Mouse (Mus musculus) liver, embryonic 12.5 days (tissue): ENCODE measurements around the gene Calm3. TPM values are rescaled to one million over a fixed set of nuclear protein-coding genes. Genes with fewer than 3 reads are reported as not detected.

Experiments
- ATAC-seq: fragments of 200-750 bp; cut with Nextera tagmentation; 2 replicates; pipeline ENCODE4 v1.8.0; 2017; ENCODE audit warnings: moderate number of reproducible peaks, mild to moderate bottlenecking, moderate library complexity
- H3K27ac ChIP-seq: fragments of 300-500 bp; sonication (generic); 2 replicates; pipeline ENCODE4 v1.5.1; 2016; ENCODE audit warnings: mild to moderate bottlenecking
- H3K27me3 ChIP-seq: fragments of 300-500 bp; sonication (generic); replicated peaks from 2 replicates; pipeline ENCODE4 v1.6.1; 2016; ENCODE audit warnings: mild to moderate bottlenecking, moderate library complexity
- H3K36me3 ChIP-seq: fragments of 300-500 bp; sonication (generic); 2 replicates; pipeline ENCODE4 v1.6.1; 2016; ENCODE audit warnings: mild to moderate bottlenecking, moderate library complexity
- H3K4me1 ChIP-seq: fragments of 300-500 bp; sonication (generic); 2 replicates; pipeline ENCODE4 v1.6.1; 2016
- H3K4me2 ChIP-seq: fragments of 300-500 bp; sonication (generic); 2 replicates; pipeline ENCODE4 v1.6.1; 2016; ENCODE audit warnings: mild to moderate bottlenecking, moderate library complexity
- H3K4me3 ChIP-seq: fragments of 300-500 bp; sonication (generic); 2 replicates; pipeline ENCODE4 v1.5.1; 2016; ENCODE audit warnings: mild to moderate bottlenecking, moderate library complexity
- H3K9ac ChIP-seq: fragments of 300-500 bp; sonication (generic); 2 replicates; pipeline ENCODE4 v1.6.1; 2016; ENCODE audit warnings: mild to moderate bottlenecking, moderate library complexity
- H3K9me3 ChIP-seq: fragments of 300-500 bp; sonication (generic); replicated peaks from 2 replicates; pipeline ENCODE4 v1.6.1; 2016; ENCODE audit warnings: mild to moderate bottlenecking, moderate library complexity
- WGBS: fragments of 180-500 bp; shearing (Covaris S2); methylation state at CpG from one replicate; pipeline ENCODE4 v1.1.7; 2016; ENCODE audit not compliant: insufficient replicate concordance; 5-methylcytosine and 5-hydroxymethylcytosine counted together
- polyA plus RNA-seq: library from polyadenylated mRNA; unstranded; fragments of >200 nt; fragmentation: Nextera tagmentation; extraction: Ambion mirVana; gene quantifications from 2 replicates; pipeline ENCODE4 v1.2.1, GENCODE M21; 2016

The Calm3 gene
- polyA plus RNA-seq, 1 experiment from 2014 or later = 91.2 TPM

GRCm38 (mm10) chr7:16892352-16892730 is 31.6 kb downstream of the Calm3 start:
- peaks cover 37% of the 10 kb centered on the region for H3K4me1 ChIP-seq
- H3K36me3 ChIP-seq = no peaks in the 10 kb centered on the region
- H3K27me3 ChIP-seq = peaks cover 87% of the 10 kb centered on the region
- no peak overlapping the region for H3K9ac ChIP-seq
- 38% methylated on average over 9 of the region's 9 CpGs for WGBS
- H3K27ac ChIP-seq = no peak overlapping the region
- no peaks in the 10 kb centered on the region for H3K9me3 ChIP-seq
- peak overlapping the region; percentile 67 for H3K4me2 ChIP-seq
- H3K4me3 ChIP-seq = 0 out of 2 replicates have a peak overlapping the region, but pooled peaks have one; percentile 32
- ATAC-seq = peak; percentile 10; the same call in 1 of the 2 replicates

GRCm38 (mm10) chr7:16891641-16892351 is 32.1 kb downstream of the Calm3 start, which contains the start of gene Gng8:
TSS of gene Gng8 (plus strand) at chr7:16891786.
- Histone ChIP-seq H3K9me3 (no peaks in the 10 kb centered on the region), H3K27ac (peak within 1 kb of the TSS; percentile 31; the same call in 1 of the 2 replicates), H3K36me3 (no peaks in the 10 kb centered on the region), H3K9ac (no peak within 1 kb of the TSS), H3K27me3 (peaks cover 91% of the 10 kb centered on the region), H3K4me2 (peak within 1 kb of the TSS; percentile 67), H3K4me1 (peaks cover 37% of the 10 kb centered on the region), H3K4me3 (peak within 1 kb of the TSS; percentile 32)
- under 1% methylated on average over 30 of the region's 30 CpGs for WGBS
- ATAC-seq = peak; percentile 85

GRCm38 (mm10) chr7:16890944-16891343 is 33.0 kb downstream of the Calm3 start:
- Histone ChIP-seq H3K4me1 (peaks cover 37% of the 10 kb centered on the region), H3K9me3 (peaks cover 5% of the 10 kb centered on the region), H3K27ac (peak overlapping the region; percentile 31; the same call in 1 of the 2 replicates), H3K9ac (no peak overlapping the region), H3K4me2 (peak overlapping the region; percentile 67), H3K36me3 (peaks cover 7% of the 10 kb centered on the region), H3K4me3 (peak overlapping the region; percentile 32; the same call in 1 of the 2 replicates), H3K27me3 (peaks cover 94% of the 10 kb centered on the region)
- ATAC-seq = no peak
- WGBS = 5% methylated on average over 23 of the region's 23 CpGs

- 38% methylated on average over 6 of the region's 6 CpGs for WGBS
- no peak overlapping the region for H3K4me3 ChIP-seq
- peaks cover 36% of the 10 kb centered on the region for H3K4me1 ChIP-seq
- H3K9ac ChIP-seq = no peak overlapping the region
- ATAC-seq = no peak
- H3K27me3 ChIP-seq = peaks cover 97% of the 10 kb centered on the region
- H3K27ac ChIP-seq = peak overlapping the region; percentile 26; the same call in 1 of the 2 replicates
- peaks cover 9% of the 10 kb centered on the region for H3K9me3 ChIP-seq
- H3K4me2 ChIP-seq = peak overlapping the region; percentile 67
- peaks cover 11% of the 10 kb centered on the region for H3K36me3 ChIP-seq
These were observed 33.4 kb downstream of the Calm3 start for GRCm38 (mm10) chr7:16890536-16890935.

GRCm38 (mm10) chr7:16885905-16886304 is 38.0 kb downstream of the Calm3 start:
- Histone ChIP-seq H3K9ac (no peak overlapping the region), H3K4me2 (peak overlapping the region; percentile 52), H3K9me3 (peaks cover 12% of the 10 kb centered on the region), H3K36me3 (peaks cover 20% of the 10 kb centered on the region), H3K4me3 (peak overlapping the region; percentile 35), H3K4me1 (peaks cover 5% of the 10 kb centered on the region), H3K27ac (no peak overlapping the region), H3K27me3 (peaks cover 100% of the 10 kb centered on the region)
- no peak for ATAC-seq
- WGBS = 29% methylated on average over 59 of the region's 59 CpGs

GRCm38 (mm10) chr7:16885271-16885776 is 38.6 kb downstream of the Calm3 start:
- H3K4me1 ChIP-seq = peaks cover 6% of the 10 kb centered on the region
- H3K4me2 ChIP-seq = peak overlapping the region; percentile 52
- WGBS = 11% methylated on average over 95 of the region's 95 CpGs
- peaks cover 12% of the 10 kb centered on the region for H3K9me3 ChIP-seq
- ATAC-seq = 0 out of 2 replicates have a peak, but pooled peaks have one; percentile 30
- H3K36me3 ChIP-seq = peaks cover 20% of the 10 kb centered on the region
- no peak overlapping the region for H3K9ac ChIP-seq
- peak overlapping the region; percentile 35 for H3K4me3 ChIP-seq
- H3K27ac ChIP-seq = no peak overlapping the region
- peaks cover 98% of the 10 kb centered on the region for H3K27me3 ChIP-seq

- 36% methylated on average over 4 of the region's 4 CpGs for WGBS
- Histone ChIP-seq H3K27ac (no peak overlapping the region), H3K36me3 (peaks cover 20% of the 10 kb centered on the region), H3K4me3 (no peak overlapping the region), H3K27me3 (peaks cover 88% of the 10 kb centered on the region), H3K4me1 (peaks cover 14% of the 10 kb centered on the region), H3K9me3 (peaks cover 12% of the 10 kb centered on the region), H3K4me2 (no peak overlapping the region), H3K9ac (no peak overlapping the region)
- ATAC-seq = no peak
These were observed 39.6 kb downstream of the Calm3 start for GRCm38 (mm10) chr7:16884334-16884733.

GRCm38 (mm10) chr7:16883162-16883561 is 40.8 kb downstream of the Calm3 start:
- Histone ChIP-seq H3K4me1 (peaks cover 14% of the 10 kb centered on the region), H3K27me3 (peaks cover 80% of the 10 kb centered on the region), H3K36me3 (peaks cover 20% of the 10 kb centered on the region), H3K4me3 (no peak overlapping the region), H3K27ac (no peak overlapping the region), H3K4me2 (no peak overlapping the region), H3K9me3 (peaks cover 12% of the 10 kb centered on the region), H3K9ac (no peak overlapping the region)
- ATAC-seq = no peak
- 72% methylated on average over 6 of the region's 6 CpGs for WGBS

- no peak overlapping the region for H3K27ac ChIP-seq
- H3K36me3 ChIP-seq = peaks cover 10% of the 10 kb centered on the region
- no peak overlapping the region for H3K4me3 ChIP-seq
- peaks cover 4% of the 10 kb centered on the region for H3K9me3 ChIP-seq
- H3K4me1 ChIP-seq = peaks cover 28% of the 10 kb centered on the region
- 14% methylated on average over 5 of the region's 5 CpGs for WGBS
- H3K9ac ChIP-seq = no peak overlapping the region
- H3K4me2 ChIP-seq = no peak overlapping the region
- ATAC-seq = no peak
- H3K27me3 ChIP-seq = peaks cover 70% of the 10 kb centered on the region
These were observed 43.3 kb downstream of the Calm3 start for GRCm38 (mm10) chr7:16880615-16881014.

- Histone ChIP-seq H3K36me3 (peaks cover 3% of the 10 kb centered on the region), H3K9me3 (no peaks in the 10 kb centered on the region), H3K4me2 (no peak overlapping the region), H3K27me3 (peaks cover 67% of the 10 kb centered on the region), H3K9ac (no peak overlapping the region), H3K4me3 (no peak overlapping the region), H3K4me1 (peaks cover 33% of the 10 kb centered on the region), H3K27ac (no peak overlapping the region)
- ATAC-seq = no peak
- 28% methylated on average over 9 of the region's 9 CpGs for WGBS
These were observed 43.9 kb downstream of the Calm3 start for GRCm38 (mm10) chr7:16879796-16880547.

GRCm38 (mm10) chr7:16877717-16878116 is 46.2 kb downstream of the Calm3 start:
- Histone ChIP-seq H3K4me3 (no peak overlapping the region), H3K4me2 (no peak overlapping the region), H3K27ac (no peak overlapping the region), H3K9me3 (no peaks in the 10 kb centered on the region), H3K9ac (no peak overlapping the region), H3K4me1 (peaks cover 42% of the 10 kb centered on the region), H3K27me3 (peaks cover 44% of the 10 kb centered on the region), H3K36me3 (no peaks in the 10 kb centered on the region)
- no peak for ATAC-seq
- 63% methylated on average over 3 of the region's 3 CpGs for WGBS

- Histone ChIP-seq H3K4me2 (peak overlapping the region; percentile 98), H3K9me3 (no peaks in the 10 kb centered on the region), H3K9ac (no peak overlapping the region), H3K27ac (no peak overlapping the region), H3K4me3 (peak overlapping the region; percentile 65; the same call in 1 of the 2 replicates), H3K36me3 (no peaks in the 10 kb centered on the region), H3K4me1 (peaks cover 42% of the 10 kb centered on the region), H3K27me3 (peaks cover 33% of the 10 kb centered on the region)
- ATAC-seq = no peak
- WGBS = 9% methylated on average over 13 of the region's 13 CpGs
These were observed 47.3 kb downstream of the Calm3 start for GRCm38 (mm10) chr7:16876608-16877007.
